Mouse (Mus musculus) embryonic fibroblast, embryonic 13.5 days (primary cell): ENCODE measurements at regions not wholly inside any gene's neighbourhood (a gene's known extent, or its start where the extent isn't known, plus 50 kb on each side); places are given as distances from the start of the nearest gene placed in this dataset.

ENCODE experiments used
- CTCF ChIP-seq: IDR thresholded peaks from 2 replicates; pipeline ENCODE4 v1.5.1; 2011; ENCODE audit warnings: mild to moderate bottlenecking, control low read depth, low read length, moderate library complexity, borderline replicate concordance; ENCODE audit not compliant: insufficient read depth
- POLR2A ChIP-seq: IDR thresholded peaks from 2 replicates; pipeline ENCODE4 v1.6.1; 2011; ENCODE audit warnings: low read depth, mild to moderate bottlenecking, control low read depth, low read length, moderate library complexity

GRCm38 (mm10) chrX:163253048-163253447, 288.6 kb upstream of the S100g start:
- TF ChIP-seq CTCF (no peak), POLR2A (no peak)
